Mouse (Mus musculus): ENCODE measurements at regions not wholly inside any gene's neighbourhood (a gene's known extent, or its start where the extent isn't known, plus 50 kb on each side); places are given as distances from the start of the nearest gene placed in this dataset.

GRCm38 (mm10) chr3:147532196-147532595 is 680.0 kb downstream of the Ttll7 start:
- ATAC-seq (replicated peaks in 1 of 2; ENCODE audit: insufficient read depth in 1 of 2, low FRiP score in 2 of 2, low TSS enrichment in 1 of 2, low read depth in 1 of 2, poor library complexity in 2 of 2, severe bottlenecking in 2 of 2): no peak

GRCm38 (mm10) chr3:147531608-147532180 is 679.5 kb downstream of the Ttll7 start:
- no peak for ATAC-seq (replicated peaks in 1 of 2; ENCODE audit: insufficient read depth in 1 of 2, low FRiP score in 2 of 2, low TSS enrichment in 1 of 2, low read depth in 1 of 2, poor library complexity in 2 of 2, severe bottlenecking in 2 of 2)

Data from hematopoietic stem cell, adult 5-6 weeks (primary cell).